Mouse (Mus musculus) lung, embryonic 15.5 days (tissue): Measurements from ENCODE around the gene Arhgef17. TPM values are rescaled to one million over a fixed set of nuclear protein-coding genes. Genes with fewer than 3 reads are reported as not detected.

Experiments used
- ATAC-seq: fragments of 200-750 bp; cut with Nextera tagmentation; 2 replicates; pipeline ENCODE4 v1.8.0; 2017; ENCODE audit warnings: moderate number of reproducible peaks, borderline replicate concordance; ENCODE audit not compliant: low FRiP score, low TSS enrichment; ENCODE audit errors: extremely low read depth
- H3K27ac ChIP-seq: fragments of 300-500 bp; sonication (generic); 2 replicates; pipeline ENCODE4 v1.5.1; 2015; ENCODE audit warnings: moderate library complexity, mild to moderate bottlenecking, inconsistent platforms
- H3K27me3 ChIP-seq: fragments of 300-500 bp; sonication (generic); 2 replicates; pipeline ENCODE4 v1.6.1; 2015; ENCODE audit warnings: inconsistent platforms
- H3K36me3 ChIP-seq: fragments of 300-500 bp; sonication (generic); 2 replicates; pipeline ENCODE4 v1.6.1; 2015; ENCODE audit warnings: inconsistent platforms
- H3K4me1 ChIP-seq: fragments of 300-500 bp; sonication (generic); 2 replicates; pipeline ENCODE4 v1.6.1; 2015; ENCODE audit warnings: inconsistent platforms
- H3K4me2 ChIP-seq: fragments of 300-500 bp; sonication (generic); 2 replicates; pipeline ENCODE4 v1.6.1; 2015; ENCODE audit warnings: inconsistent platforms, mild to moderate bottlenecking, moderate library complexity
- H3K4me3 ChIP-seq: fragments of 300-500 bp; sonication (generic); 2 replicates; pipeline ENCODE4 v1.5.1; 2015; ENCODE audit warnings: mild to moderate bottlenecking, inconsistent platforms
- H3K9ac ChIP-seq: fragments of 300-500 bp; sonication (generic); 2 replicates; pipeline ENCODE4 v1.6.1; 2015; ENCODE audit warnings: inconsistent platforms
- H3K9me3 ChIP-seq: fragments of 300-500 bp; sonication (generic); 2 replicates; pipeline ENCODE4 v1.6.1; 2016; ENCODE audit warnings: inconsistent platforms
- WGBS: fragments of 180-500 bp; shearing (Covaris S2); methylation state at CpG from one replicate; pipeline ENCODE4 v1.1.7; 2015; 5-methylcytosine and 5-hydroxymethylcytosine counted together
- polyA plus RNA-seq: library from polyadenylated mRNA; unstranded; fragments of >200 nt; fragmentation: Nextera tagmentation; extraction: Ambion mirVana; gene quantifications from 2 replicates; pipeline ENCODE4 v1.2.1, GENCODE M21; 2015

Arhgef17 gene
- polyA plus RNA-seq, 1 experiment from 2014 or later: 10.8 TPM

DNA sequence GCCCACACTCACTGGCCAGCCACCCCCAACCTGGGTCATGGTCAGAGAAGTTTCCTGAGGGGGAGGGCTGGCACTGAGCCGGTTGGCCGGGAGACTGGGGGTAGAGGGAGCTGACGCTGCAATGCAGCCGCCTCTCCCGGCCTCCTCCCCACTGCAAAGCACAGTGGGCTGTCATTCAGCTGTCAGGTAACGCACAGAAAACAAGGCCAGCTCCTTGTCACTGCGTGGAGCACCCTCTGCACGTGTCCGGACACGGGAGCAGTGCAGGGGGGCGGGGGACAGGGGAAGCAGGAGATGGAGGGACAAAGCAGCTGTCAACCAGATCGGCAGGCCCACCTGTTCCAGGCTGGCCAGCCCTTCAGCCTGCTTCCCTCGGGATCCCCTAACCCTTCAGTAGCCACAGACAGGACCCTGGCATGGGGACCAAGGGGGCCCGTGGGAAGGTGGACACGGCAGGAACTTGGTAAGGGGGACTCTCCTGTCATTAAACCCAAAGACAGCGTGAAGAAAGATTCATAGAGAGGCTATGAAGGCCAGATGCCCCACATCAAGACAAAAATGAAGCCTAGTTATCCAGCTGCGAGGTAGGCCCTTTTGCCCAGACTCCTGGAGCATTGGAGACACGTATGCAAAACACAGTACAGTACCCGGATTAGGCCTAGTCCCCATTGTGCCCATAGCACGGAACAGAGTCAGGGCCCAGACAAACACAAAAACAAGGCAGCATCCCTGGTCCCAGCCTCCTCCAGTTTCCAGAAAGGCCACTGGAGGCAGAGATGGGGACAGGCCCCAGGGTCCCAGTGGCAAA lies 38.5 kb downstream of the Arhgef17 start:
- Histone ChIP-seq H3K27me3 (no peaks in the 10 kb centered on the region), H3K4me3 (no peak overlapping the region), H3K9me3 (no peaks in the 10 kb centered on the region), H3K36me3 (peaks cover 32% of the 10 kb centered on the region), H3K9ac (no peak overlapping the region), H3K27ac (peak overlapping the region; percentile 8; the same call in 1 of the 2 replicates), H3K4me1 (peaks cover 31% of the 10 kb centered on the region), H3K4me2 (no peak overlapping the region)
- peak; percentile 12; the same call in 1 of the 2 replicates for ATAC-seq
- 46% methylated on average over 20 of the region's 20 CpGs for WGBS

DNA sequence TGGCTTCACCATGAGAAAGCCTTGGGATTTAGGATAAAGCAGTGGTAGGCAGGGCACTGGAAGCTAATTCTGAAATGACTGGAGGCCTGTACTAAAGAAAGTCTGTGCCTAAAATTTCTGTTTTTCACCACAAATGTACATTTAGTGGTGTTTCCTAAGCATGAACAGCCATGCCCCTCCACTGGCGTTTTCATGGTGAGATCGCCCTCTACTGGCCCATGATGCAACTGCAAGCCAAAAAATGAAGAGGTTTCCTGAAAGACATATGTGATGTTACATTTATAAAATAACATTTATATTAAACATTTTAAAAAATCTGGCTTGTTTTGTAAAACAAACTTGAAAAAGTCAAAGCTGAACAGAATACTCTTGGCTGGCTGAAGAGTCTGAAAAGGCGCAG lies 45.4 kb downstream of the Arhgef17 start:
- Histone ChIP-seq H3K4me1 (no peaks in the 10 kb centered on the region), H3K27me3 (no peaks in the 10 kb centered on the region), H3K9me3 (no peaks in the 10 kb centered on the region), H3K27ac (no peak overlapping the region), H3K4me2 (no peak overlapping the region), H3K4me3 (no peak overlapping the region), H3K36me3 (peaks cover 80% of the 10 kb centered on the region), H3K9ac (no peak overlapping the region)
- 27% methylated on average over 3 of the region's 3 CpGs for WGBS
- ATAC-seq: no peak

DNA sequence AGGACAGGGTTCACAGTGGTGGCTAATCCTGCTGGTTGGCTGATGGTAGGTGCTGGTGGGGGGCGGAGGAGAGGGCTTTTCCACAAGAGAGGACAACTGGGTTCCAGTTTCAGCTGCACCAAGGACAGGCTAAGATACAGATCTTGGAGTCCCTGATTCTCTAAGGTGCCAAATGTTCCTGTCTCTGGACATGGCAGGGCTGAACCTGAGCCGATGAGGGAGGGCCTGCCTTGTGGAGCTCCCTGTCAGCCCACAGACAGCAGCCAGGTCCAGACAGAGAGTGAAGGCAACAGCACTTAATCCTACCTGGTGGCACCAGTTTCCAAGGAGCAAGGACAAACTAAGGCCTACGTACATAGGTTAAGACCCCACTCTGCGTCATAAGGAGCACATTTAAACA lies 47.4 kb downstream of the Arhgef17 start:
- H3K9ac ChIP-seq: no peak overlapping the region
- 91% methylated on average over 4 of the region's 4 CpGs for WGBS
- no peaks in the 10 kb centered on the region for H3K9me3 ChIP-seq
- peaks cover 87% of the 10 kb centered on the region for H3K36me3 ChIP-seq
- no peaks in the 10 kb centered on the region for H3K27me3 ChIP-seq
- ATAC-seq: no peak
- H3K4me3 ChIP-seq: no peak overlapping the region
- H3K27ac ChIP-seq: no peak overlapping the region
- no peak overlapping the region for H3K4me2 ChIP-seq
- H3K4me1 ChIP-seq: no peaks in the 10 kb centered on the region

- WGBS: 75% methylated on average over 4 of the region's 4 CpGs
These were observed 50.0 kb downstream of the Arhgef17 start for GRCm38 (mm10) chr7:100881950-100882349.

DNA sequence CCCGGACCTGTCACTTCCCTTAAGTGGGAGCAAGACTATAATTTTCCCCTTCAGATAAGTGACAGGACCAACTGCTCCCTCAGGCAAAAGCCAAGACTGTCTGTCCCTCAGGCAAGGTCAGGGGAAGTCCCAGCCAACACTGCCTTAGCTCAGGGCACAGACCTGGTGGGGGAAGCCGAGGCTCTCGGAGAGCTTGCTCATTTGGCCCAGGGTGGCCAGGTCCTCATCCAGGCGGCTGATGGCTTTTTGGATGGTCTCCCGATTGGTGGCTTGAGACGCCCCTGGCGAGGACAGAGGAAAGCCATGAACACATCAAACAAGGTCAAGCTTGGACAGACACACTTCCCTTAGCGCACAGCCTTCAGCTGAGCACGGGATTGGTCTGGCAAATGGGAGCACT lies 50.4 kb downstream of the Arhgef17 start:
- Histone ChIP-seq H3K36me3 (peaks cover 96% of the 10 kb centered on the region), H3K4me3 (no peak overlapping the region), H3K4me2 (no peak overlapping the region), H3K27ac (no peak overlapping the region), H3K9me3 (no peaks in the 10 kb centered on the region), H3K9ac (no peak overlapping the region), H3K27me3 (no peaks in the 10 kb centered on the region), H3K4me1 (0 out of 2 replicates have a peak, but pooled peaks cover 2% of the 10 kb centered on the region)
- WGBS: 85% methylated on average over 9 of the region's 9 CpGs
- ATAC-seq: no peak

More at GRCm38 (mm10) chr7:100881950-100882349, 50.0 kb downstream of the Arhgef17 start:
- no peak overlapping the region for H3K4me3 ChIP-seq
- H3K4me2 ChIP-seq: no peak overlapping the region
- peaks cover 92% of the 10 kb centered on the region for H3K36me3 ChIP-seq
- H3K9me3 ChIP-seq: no peaks in the 10 kb centered on the region
- no peak overlapping the region for H3K27ac ChIP-seq
- H3K9ac ChIP-seq: no peak overlapping the region
- H3K4me1 ChIP-seq: no peaks in the 10 kb centered on the region
- ATAC-seq: no peak
- H3K27me3 ChIP-seq: no peaks in the 10 kb centered on the region

- H3K27ac ChIP-seq: no peak overlapping the region
- 22% methylated on average over 20 of the region's 20 CpGs for WGBS
These were observed 52.3 kb downstream of the Arhgef17 start for GRCm38 (mm10) chr7:100879595-100879994.

GRCm38 (mm10) chr7:100876771-100877170 lies 55.1 kb downstream of the Arhgef17 start:
- peaks cover 93% of the 10 kb centered on the region for H3K36me3 ChIP-seq
- 84% methylated on average over 9 of the region's 9 CpGs for WGBS
- H3K27ac ChIP-seq: peak overlapping the region; percentile 85; the same call in 1 of the 2 replicates
- H3K9me3 ChIP-seq: no peaks in the 10 kb centered on the region
- H3K27me3 ChIP-seq: no peaks in the 10 kb centered on the region
- H3K4me1 ChIP-seq: 0 out of 2 replicates have a peak, but pooled peaks cover 9% of the 10 kb centered on the region
- H3K4me3 ChIP-seq: no peak overlapping the region
- ATAC-seq: no peak
- H3K9ac ChIP-seq: no peak overlapping the region
- no peak overlapping the region for H3K4me2 ChIP-seq

More at GRCm38 (mm10) chr7:100879595-100879994, 52.3 kb downstream of the Arhgef17 start:
- no peak overlapping the region for H3K4me2 ChIP-seq
- H3K9me3 ChIP-seq: no peaks in the 10 kb centered on the region
- H3K4me1 ChIP-seq: 0 out of 2 replicates have a peak, but pooled peaks cover 9% of the 10 kb centered on the region
- H3K9ac ChIP-seq: no peak overlapping the region
- H3K4me3 ChIP-seq: no peak overlapping the region
- H3K27me3 ChIP-seq: no peaks in the 10 kb centered on the region
- no peak for ATAC-seq
- H3K36me3 ChIP-seq: peaks cover 93% of the 10 kb centered on the region

- 0 out of 2 replicates have a peak, but pooled peaks cover 9% of the 10 kb centered on the region for H3K4me1 ChIP-seq
- ATAC-seq: no peak
- H3K9ac ChIP-seq: no peak overlapping the region
- peaks cover 92% of the 10 kb centered on the region for H3K36me3 ChIP-seq
- no peaks in the 10 kb centered on the region for H3K27me3 ChIP-seq
- H3K9me3 ChIP-seq: no peaks in the 10 kb centered on the region
- H3K4me2 ChIP-seq: no peak overlapping the region
- peak overlapping the region; percentile 85 for H3K27ac ChIP-seq
- WGBS: 87% methylated on average over 13 of the region's 13 CpGs
- H3K4me3 ChIP-seq: no peak overlapping the region
These were observed 55.6 kb downstream of the Arhgef17 start for GRCm38 (mm10) chr7:100876293-100876692.

- Histone ChIP-seq H3K4me2 (no peak overlapping the region), H3K9me3 (no peaks in the 10 kb centered on the region), H3K4me3 (no peak overlapping the region), H3K27me3 (no peaks in the 10 kb centered on the region), H3K27ac (peak overlapping the region; percentile 85), H3K9ac (no peak overlapping the region), H3K4me1 (0 out of 2 replicates have a peak, but pooled peaks cover 9% of the 10 kb centered on the region), H3K36me3 (peaks cover 87% of the 10 kb centered on the region)
- 70% methylated on average over 1 of the region's 1 CpGs for WGBS
- no peak for ATAC-seq
These were observed 56.1 kb downstream of the Arhgef17 start for GRCm38 (mm10) chr7:100875822-100876221.

DNA sequence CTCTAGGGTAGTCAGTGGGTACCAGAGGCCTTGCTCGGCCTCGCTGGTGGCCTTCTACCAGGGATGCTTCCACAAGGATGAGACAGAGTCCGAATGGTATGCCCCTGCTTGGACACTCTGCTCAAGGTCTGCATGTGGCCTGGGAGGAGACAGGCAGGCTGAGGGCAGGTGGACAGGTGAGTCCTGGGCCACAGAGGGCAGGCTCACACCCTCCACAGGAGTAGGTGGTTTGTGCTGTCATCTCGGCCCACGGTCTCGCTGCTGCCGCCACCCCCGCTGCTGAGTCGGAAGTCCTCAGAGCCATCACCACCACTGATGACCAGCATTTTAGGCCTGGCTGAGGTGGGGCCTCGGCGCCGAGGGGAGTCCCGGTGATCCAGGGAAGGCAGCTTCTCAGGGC lies 58.7 kb downstream of the Arhgef17 start:
- Histone ChIP-seq H3K27me3 (no peaks in the 10 kb centered on the region), H3K9me3 (no peaks in the 10 kb centered on the region), H3K9ac (no peak overlapping the region), H3K4me3 (no peak overlapping the region), H3K4me1 (0 out of 2 replicates have a peak, but pooled peaks cover 9% of the 10 kb centered on the region), H3K4me2 (no peak overlapping the region), H3K27ac (no peak overlapping the region), H3K36me3 (peaks cover 62% of the 10 kb centered on the region)
- no peak for ATAC-seq
- WGBS: 92% methylated on average over 13 of the region's 13 CpGs

GRCm38 (mm10) chr7:100871892-100872291 lies 60.0 kb downstream of the Arhgef17 start:
- 58% methylated on average over 5 of the region's 5 CpGs for WGBS
- Histone ChIP-seq H3K9ac (no peak overlapping the region), H3K4me2 (no peak overlapping the region), H3K27me3 (no peaks in the 10 kb centered on the region), H3K4me3 (no peak overlapping the region), H3K9me3 (no peaks in the 10 kb centered on the region), H3K27ac (no peak overlapping the region), H3K36me3 (peaks cover 49% of the 10 kb centered on the region), H3K4me1 (0 out of 2 replicates have a peak, but pooled peaks cover 9% of the 10 kb centered on the region)
- no peak for ATAC-seq

DNA sequence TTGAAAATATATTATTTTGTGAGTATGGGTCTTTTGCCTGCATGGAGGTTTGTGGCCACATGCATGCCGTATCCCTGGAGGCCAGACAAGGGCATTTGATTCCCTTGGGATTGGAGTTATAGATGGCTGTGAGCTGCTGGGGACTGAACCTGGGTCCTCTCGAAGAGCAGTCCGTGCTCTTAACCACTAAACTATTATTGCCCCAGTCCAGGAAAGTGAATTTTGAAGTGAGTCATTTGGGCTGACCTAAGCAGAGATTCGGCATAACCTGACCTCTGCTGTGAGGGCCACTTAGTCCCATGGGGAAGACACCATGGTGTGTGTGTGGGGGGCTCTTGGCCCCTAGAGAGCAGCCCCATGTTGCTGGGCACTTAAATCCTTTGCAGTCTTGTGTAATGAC lies 60.6 kb downstream of the Arhgef17 start:
- Histone ChIP-seq H3K9ac (no peak overlapping the region), H3K4me3 (no peak overlapping the region), H3K4me1 (0 out of 2 replicates have a peak, but pooled peaks cover 5% of the 10 kb centered on the region), H3K4me2 (no peak overlapping the region), H3K36me3 (peaks cover 44% of the 10 kb centered on the region), H3K27me3 (no peaks in the 10 kb centered on the region), H3K27ac (no peak overlapping the region), H3K9me3 (no peaks in the 10 kb centered on the region)
- ATAC-seq: no peak
- 86% methylated on average over 4 of the region's 4 CpGs for WGBS
